Mouse (Mus musculus) frontal cortex, postnatal 36 days (tissue): ENCODE measurements around the gene Msh4.
"Not testable (repeated sequence)": the region's sequence is repeated elsewhere in the genome, so short reads cannot be mapped to it uniquely, and the experiment has no call there.

Source experiments
- DNase-seq, 2 experiments: peaks; one replicate each; pipeline ENCODE4 v3.0.0; 2022; ENCODE audit warnings: low spot score in 2 of 2

Msh4 gene

GRCm38 (mm10) chr3:153849368-153850015, 56.4 kb downstream of the Msh4 start:
- DNase-seq = no peak

DNA sequence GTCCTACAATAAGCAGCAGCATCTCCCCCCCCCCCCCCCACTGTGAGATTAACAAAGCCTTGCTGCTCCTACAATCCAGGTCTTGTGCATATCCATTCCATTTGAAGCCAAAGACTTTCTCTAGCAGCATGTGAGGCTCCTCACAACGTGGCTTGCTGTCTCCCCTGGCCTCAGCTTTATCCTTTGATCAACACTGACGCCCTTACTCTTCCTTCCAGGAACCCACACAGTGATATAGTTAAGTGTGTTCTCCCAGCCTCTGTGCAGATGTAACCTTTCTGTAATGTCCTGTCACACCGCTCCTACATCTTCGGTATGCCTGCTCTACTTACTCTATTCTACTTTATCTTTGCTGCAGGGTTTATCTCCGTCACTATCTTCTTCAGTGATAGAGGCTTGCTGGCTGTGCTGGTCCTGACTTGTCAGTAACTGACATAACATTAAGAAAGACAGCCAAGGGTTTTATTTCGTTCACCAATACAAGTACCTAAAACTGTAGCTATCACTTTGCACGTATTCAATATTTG, 58.7 kb downstream of the Msh4 start:
- no peak for DNase-seq

- no peak for DNase-seq
Measured at GRCm38 (mm10) chr3:153846109-153846508, 59.8 kb downstream of the Msh4 start.

DNA sequence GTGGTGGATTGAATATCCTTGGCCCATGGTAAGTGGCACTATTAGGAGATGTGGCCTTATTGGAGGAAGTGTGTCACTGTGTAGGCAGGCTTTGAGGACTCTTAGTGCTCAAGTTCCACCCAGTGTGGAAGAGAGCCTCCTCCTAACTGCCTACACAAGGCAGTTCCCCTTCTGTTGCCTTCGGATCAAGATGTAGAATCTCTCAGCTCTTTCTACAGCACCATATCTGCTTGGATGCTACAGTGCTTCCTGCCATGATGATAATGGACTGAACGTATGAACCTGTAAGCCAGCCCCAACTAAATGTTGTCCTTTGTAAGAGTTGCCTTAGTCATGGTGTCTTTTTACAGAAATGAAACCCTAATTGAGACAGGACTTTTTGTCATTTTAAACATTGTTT, 60.4 kb downstream of the Msh4 start:
- no peak for DNase-seq

DNA sequence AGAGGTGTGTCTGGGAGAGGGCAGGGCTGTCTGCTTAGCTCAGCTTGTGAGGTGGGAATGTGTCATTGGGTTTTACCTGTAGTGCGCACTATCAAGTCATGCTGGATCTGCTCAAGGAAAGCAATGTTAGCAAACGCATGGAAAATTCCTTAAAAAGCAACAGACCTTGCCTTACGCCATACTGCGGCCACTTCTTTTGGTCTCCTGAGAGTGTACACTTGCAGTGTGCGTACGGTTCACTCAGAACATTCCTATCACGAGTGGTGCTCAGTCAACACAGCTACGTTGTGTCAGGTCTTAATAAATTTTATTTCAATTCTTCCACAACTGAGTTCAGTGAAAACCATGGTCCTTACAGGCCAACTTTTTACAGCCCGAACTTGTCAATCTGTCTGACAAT, 61.2 kb downstream of the Msh4 start:
- no peak for DNase-seq

DNA sequence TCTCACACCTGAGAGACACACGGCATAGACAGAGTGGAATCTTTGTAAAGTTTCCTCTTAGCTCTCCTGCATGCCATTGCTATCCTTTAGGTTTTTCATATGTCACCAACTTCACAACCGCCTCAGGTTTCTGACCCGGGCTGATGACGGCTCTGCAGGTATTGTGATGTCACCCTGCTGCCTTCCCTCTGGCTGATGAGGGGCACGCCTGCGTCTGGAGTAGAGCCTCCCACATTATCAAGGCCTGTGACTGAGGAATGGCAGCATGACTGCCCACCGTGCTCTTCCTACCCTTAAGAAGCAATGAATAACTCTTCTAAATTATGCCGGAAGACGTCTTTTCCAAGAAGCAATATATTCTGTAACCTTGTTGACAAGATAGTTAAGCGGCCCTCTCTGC, 61.9 kb downstream of the Msh4 start, which contains the start of gene Asb17:
Gene Asb17, plus strand, starts transcription at position 180 of the 400 bp plus-strand sequence.
- no peak for DNase-seq

DNA sequence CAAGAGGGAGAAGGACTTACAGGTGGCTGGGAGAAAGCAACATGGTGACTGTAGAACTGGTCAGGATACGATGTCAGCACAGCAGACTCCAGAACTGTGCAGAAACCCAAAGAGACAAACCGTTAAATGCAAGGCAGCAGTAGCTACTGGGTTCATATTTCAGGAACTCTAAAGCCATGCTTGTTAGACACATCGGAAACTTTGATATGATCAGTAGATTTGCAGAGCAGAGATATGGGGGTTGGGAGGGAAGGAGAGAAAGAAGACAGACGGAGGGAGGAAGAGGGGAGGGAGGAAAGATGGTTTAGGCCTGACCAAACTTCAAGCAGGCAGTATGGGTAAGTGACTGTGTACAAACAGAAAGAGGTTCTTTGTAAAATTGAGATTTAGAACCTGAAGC, 68.3 kb downstream of the Msh4 start:
- DNase-seq = no peak

DNA sequence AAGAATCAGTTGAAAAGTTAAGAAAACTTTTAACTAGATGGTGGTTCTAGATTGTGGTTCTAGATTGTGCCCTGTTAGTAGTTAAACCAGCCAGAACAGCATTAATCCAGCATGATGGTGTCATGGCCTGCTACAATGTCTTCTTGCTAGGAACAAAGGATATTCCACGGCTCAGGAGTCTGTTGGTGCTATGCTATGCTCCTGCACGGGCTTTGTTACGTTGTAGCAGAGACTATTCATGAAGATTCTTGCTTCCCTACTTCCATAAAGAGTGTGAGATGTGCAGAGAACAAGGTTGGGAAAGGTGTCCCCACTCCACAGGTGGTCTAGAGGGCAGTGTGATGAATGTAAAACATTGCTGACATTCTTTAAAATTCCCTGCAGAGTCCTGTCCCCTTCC, 69.6 kb downstream of the Msh4 start:
- DNase-seq = no peak

DNA sequence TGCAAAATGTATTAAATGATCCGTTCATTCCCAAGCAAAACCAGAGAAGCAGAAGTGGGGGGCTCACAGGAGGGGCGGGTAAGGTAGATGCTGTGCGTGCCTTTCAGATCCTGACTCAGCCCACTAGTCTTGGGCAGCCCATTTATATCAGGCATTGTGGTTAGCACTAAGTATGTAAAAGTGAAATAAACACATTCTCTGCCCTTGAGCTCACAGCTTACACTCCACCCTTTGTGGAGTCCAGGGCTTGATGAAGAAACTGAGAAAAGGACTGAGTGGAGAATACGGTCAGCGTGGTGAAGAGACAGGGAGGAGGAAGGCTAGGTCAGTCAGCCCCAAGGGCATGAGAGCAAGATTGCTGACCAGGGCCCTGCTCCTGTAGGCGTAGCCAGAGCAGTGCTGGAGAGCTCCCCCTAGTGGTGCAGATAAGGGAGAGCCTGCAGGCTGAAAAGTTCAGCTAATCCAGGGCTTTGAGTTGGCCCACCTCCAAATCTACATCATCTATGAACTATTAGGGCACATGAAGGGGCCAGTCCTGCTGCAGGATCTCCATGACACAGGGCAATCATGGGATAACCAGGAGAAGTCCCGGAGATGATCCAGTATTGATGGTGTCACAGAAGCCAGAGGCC, 70.4 kb downstream of the Msh4 start:
- peak; percentile 30 to 39 for DNase-seq

DNA sequence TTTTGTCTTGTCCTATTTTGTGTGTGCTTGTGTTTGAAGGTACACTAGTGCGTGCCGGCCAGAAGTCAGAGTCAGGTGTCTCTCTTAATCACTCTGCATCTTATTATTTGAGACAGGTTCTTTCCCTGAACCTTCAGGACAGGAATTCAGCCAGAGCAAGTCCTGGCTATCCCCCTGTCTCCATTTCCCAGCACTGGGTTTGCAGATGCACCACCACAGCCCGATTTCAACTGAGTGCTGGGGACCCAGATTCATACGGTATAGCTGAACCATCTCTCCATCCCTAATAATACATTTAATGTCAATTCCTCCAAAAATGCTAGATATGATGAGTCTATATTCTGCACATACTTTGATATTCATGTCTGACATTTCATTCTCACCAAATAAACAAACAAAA, 71.9 kb downstream of the Msh4 start:
- DNase-seq = no peak

GRCm38 (mm10) chr3:153832654-153832945, 73.3 kb downstream of the Msh4 start:
- no peak for DNase-seq

- no peak for DNase-seq
Measured at GRCm38 (mm10) chr3:153831873-153832653, 73.9 kb downstream of the Msh4 start.

GRCm38 (mm10) chr3:153831014-153831872, 74.7 kb downstream of the Msh4 start:
- no peak for DNase-seq

DNA sequence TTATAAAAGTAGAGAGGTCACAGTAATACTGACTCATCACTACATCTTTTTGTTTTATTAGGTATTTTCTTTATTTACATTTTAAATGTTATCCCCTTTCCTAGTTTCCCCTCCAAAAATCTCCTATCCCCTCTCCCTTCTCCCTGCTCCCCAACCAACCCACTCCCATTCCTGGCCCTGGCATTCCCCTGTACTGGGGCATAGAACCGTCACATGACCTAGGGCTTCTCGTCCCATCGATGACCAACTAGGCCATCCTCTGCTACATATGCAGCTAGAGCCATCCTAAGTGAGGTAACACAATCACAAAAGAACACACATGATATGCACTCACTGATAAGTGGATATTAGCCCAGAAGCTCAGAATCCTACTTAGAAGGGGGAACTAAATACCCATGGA, 76.2 kb downstream of the Msh4 start:
- not testable (repeated sequence) for DNase-seq

DNA sequence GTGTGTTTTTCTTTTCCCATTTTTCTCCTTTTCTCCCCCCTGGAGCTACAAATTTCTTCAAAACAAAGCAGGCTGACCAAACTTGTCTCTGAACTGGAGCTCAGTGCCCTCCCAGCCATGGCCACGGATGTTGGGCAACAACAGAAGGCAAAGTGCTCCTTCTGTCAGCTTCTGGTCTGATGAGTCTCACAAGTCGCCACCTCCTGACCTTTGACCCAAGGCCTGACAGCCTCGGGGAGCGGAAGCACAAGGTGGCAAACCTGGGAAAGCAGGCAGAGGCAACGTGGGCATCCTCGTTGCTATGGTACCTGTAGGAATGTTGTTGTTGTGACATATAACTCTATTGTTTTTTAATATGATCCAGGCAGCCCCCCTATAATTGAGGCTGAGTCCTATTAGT, 79.3 kb downstream of the Msh4 start:
- DNase-seq = no peak

DNA sequence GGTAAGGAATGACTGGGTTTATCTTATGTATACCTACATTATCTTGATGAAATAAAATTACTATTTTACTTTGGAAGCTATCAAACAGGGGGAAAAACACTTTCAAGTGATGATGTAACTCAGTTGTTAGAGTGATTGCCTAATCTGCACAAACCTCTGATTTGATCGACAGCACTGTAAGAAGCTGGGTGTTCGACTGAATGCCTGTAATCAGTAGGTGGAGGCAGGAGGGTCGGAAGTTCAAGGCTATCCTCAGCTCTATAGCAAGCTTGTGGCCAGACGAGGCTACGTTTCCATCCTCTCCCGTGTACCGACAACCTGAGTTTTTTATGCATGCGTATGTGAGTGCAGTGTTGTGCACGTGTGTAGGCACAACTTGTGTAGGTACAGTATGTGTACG, 80.7 kb downstream of the Msh4 start:
- no peak for DNase-seq

- no peak for DNase-seq
Measured at GRCm38 (mm10) chr3:153823671-153824515, 82.0 kb downstream of the Msh4 start.

GRCm38 (mm10) chr3:153819438-153819837, 86.5 kb downstream of the Msh4 start:
- DNase-seq = no peak

DNA sequence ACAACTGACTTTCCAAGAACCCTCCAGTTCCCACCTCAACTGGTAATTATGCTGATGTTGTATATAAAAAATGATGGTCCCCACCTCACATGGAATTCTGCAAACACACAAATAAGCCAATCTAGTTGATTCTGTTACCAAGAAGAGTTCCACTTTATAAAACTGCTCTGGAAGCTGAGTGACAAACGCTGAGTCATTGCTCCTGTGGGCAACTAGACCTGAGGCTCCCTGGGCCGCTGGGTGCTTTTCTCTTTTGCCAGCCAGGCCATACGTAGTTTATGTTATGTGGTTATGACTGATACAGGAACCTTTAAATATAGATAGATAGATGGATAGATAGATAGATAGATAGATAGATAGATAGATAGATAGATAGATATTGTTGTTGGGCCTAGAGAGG, 87.2 kb downstream of the Msh4 start:
- DNase-seq = no peak

GRCm38 (mm10) chr3:153817376-153817890, 88.5 kb downstream of the Msh4 start:
- no peak for DNase-seq

DNA sequence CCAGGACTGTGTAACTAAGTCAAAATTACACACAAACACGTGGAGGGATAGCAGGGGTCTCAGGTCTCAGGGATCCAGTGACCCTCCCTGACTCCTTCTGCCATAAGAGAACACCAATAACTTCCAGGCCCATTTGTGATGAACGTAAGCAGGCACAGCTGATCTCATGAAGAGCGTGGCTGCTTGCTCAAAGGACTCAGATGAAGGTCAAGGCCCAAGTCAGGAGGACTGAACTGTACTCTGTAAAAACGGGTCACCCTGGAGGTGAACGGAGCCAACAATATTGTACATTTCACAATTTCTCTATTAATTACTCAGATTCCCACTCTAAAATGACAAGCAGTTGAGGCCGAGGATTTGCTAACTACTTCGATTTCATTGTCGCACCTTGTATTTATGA, 91.9 kb downstream of the Msh4 start:
- no peak for DNase-seq
